Mouse (Mus musculus): ENCODE measurements around the gene Mcm10.
"Not testable (repeated sequence)": the region's sequence is repeated elsewhere in the genome, so short reads cannot be mapped to it uniquely, and the experiment has no call there.

- not testable (repeated sequence) for TF ChIP-seq CTCF (conservative IDR thresholded peaks at IDR 0.05; ENCODE audit: low read length); POU5F1 (IDR thresholded peaks at IDR 0.05; ENCODE audit: borderline replicate concordance, low read length); NANOG (IDR thresholded peaks at IDR 0.05; ENCODE audit: borderline replicate concordance, low read length)
Measured at GRCm38 (mm10) chr2:4949691-4950090, 62.9 kb downstream of the Mcm10 start.

Data from E14TG2a.4 (cell line).